Mouse (Mus musculus): ENCODE data around the gene Smarcd2.

DNA sequence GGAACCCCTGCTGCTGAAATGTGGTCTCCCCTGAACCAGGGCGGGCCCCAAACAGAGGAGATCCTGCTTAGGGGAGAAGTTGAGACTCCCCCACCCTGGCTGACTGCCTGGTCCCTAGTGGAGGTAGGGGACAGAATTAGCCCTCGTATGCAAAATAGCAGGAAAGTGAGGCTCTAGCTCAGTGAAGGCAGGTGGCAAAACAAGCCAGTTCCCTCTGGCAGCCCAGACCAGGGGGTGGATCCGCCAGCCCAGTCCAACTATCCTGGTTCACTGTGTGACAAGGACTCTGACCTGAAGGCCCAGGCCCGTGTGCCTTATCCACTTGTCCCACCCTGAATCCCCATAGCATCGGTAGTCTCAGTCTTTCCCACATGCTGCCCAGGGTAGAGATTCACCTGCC is 37.4 kb upstream of the Smarcd2 start:
- TF ChIP-seq POLR2A (IDR thresholded peaks at IDR 0.05; ENCODE audit: borderline replicate concordance, low read depth, low read length) (no peak), CTCF (IDR thresholded peaks at IDR 0.05; ENCODE audit: low read depth, low read length) (no peak)

All from bone marrow macrophage, adult 2 months (primary cell).